Mouse (Mus musculus) hindbrain, embryonic 15.5 days (tissue): ENCODE measurements at regions not wholly inside any gene's neighbourhood (a gene's known extent, or its start where the extent isn't known, plus 50 kb on each side); places are given as distances from the start of the nearest gene placed in this dataset.

Experiments used
- ATAC-seq: fragments of 200-750 bp; cut with Nextera tagmentation; 2 replicates; pipeline ENCODE4 v1.8.0; 2017; ENCODE audit warnings: low read depth, moderate number of reproducible peaks, moderate TSS enrichment; ENCODE audit not compliant: low FRiP score
- H3K27ac ChIP-seq: fragments of 300-500 bp; sonication (generic); replicated peaks from 2 replicates; pipeline ENCODE4 v1.5.1; 2015; ENCODE audit warnings: mild to moderate bottlenecking, inconsistent platforms
- H3K27me3 ChIP-seq: fragments of 300-500 bp; sonication (generic); 2 replicates; pipeline ENCODE4 v1.6.1; 2015; ENCODE audit warnings: control low read depth, inconsistent platforms
- H3K36me3 ChIP-seq: fragments of 300-500 bp; sonication (generic); 2 replicates; pipeline ENCODE4 v1.6.1; 2015; ENCODE audit warnings: control low read depth, inconsistent platforms
- H3K4me1 ChIP-seq: fragments of 300-500 bp; sonication (generic); replicated peaks from 2 replicates; pipeline ENCODE4 v1.6.1; 2015; ENCODE audit warnings: control low read depth, inconsistent platforms
- H3K4me2 ChIP-seq: fragments of 300-500 bp; sonication (generic); 2 replicates; pipeline ENCODE4 v1.6.1; 2015; ENCODE audit warnings: moderate library complexity, mild to moderate bottlenecking, inconsistent platforms
- H3K4me3 ChIP-seq: fragments of 300-500 bp; sonication (generic); 2 replicates; pipeline ENCODE4 v1.5.1; 2015; ENCODE audit warnings: mild to moderate bottlenecking, inconsistent platforms
- H3K9ac ChIP-seq: fragments of 300-500 bp; sonication (generic); 2 replicates; pipeline ENCODE4 v1.6.1; 2015; ENCODE audit warnings: inconsistent platforms
- H3K9me3 ChIP-seq: fragments of 300-500 bp; sonication (generic); 2 replicates; pipeline ENCODE4 v1.6.1; 2016; ENCODE audit warnings: control low read depth, inconsistent platforms
- WGBS: fragments of 180-500 bp; shearing (Covaris S2); methylation state at CpG from one replicate; pipeline ENCODE4 v1.1.7; 2015; 5-methylcytosine and 5-hydroxymethylcytosine counted together

GRCm38 (mm10) chr13:46098131-46098530 lies 133.3 kb upstream of the Atxn1 start:
- H3K27ac ChIP-seq = no peak overlapping the region
- no peak overlapping the region for H3K4me3 ChIP-seq
- peaks cover 8% of the 10 kb centered on the region; the same call in 1 of the 2 replicates for H3K4me1 ChIP-seq
- WGBS = 78% methylated on average over 7 of the region's 7 CpGs
- H3K27me3 ChIP-seq = no peaks in the 10 kb centered on the region
- no peak overlapping the region for H3K9ac ChIP-seq
- ATAC-seq = no peak
- H3K9me3 ChIP-seq = no peaks in the 10 kb centered on the region
- no peaks in the 10 kb centered on the region for H3K36me3 ChIP-seq
- H3K4me2 ChIP-seq = no peak overlapping the region

DNA sequence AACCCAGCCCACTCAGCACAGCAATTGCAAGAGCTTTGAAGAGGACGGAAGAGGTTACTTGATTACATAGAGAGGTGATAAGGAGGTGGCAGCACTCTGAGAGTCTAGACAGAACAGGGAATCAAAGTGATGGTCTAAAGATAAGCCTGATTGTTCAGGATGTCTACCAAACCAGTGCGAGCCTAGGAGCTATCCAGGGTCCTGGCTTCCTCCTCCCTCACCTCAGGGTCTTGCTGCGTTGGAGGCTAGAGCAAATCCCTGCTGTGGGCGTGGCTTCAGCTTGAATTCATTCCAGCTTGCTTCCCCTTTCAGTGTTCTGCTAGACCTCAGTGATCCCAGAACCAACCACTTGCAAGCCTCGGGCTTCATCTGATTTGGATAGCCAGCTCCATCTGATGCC lies 132.2 kb upstream of the Atxn1 start:
- Histone ChIP-seq H3K27ac (no peak overlapping the region), H3K9ac (no peak overlapping the region), H3K4me1 (peaks cover 8% of the 10 kb centered on the region; the same call in 1 of the 2 replicates), H3K4me2 (no peak overlapping the region), H3K9me3 (no peaks in the 10 kb centered on the region), H3K36me3 (no peaks in the 10 kb centered on the region), H3K27me3 (no peaks in the 10 kb centered on the region), H3K4me3 (no peak overlapping the region)
- no peak for ATAC-seq
- WGBS = 9% methylated on average over 5 of the region's 5 CpGs

DNA sequence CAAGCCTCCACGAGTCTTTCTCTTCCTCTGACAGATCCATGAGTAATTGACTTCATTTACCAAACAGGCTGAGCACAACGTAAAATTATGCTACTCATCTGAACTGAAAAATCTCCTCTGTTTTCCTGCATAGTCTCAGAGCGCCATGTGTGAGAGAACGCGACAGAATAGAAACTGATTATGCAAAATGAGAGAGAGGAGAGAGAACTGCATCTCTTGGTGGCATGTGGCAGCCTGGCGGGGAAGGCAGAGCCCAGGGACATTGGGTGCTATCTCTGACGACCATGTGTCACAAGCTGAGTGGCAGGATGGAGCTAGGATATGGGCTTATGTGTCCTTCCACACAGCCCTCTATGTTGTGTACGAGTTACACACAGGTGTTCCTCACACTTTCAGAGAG lies 131.6 kb upstream of the Atxn1 start:
- no peak overlapping the region for H3K4me2 ChIP-seq
- no peaks in the 10 kb centered on the region for H3K36me3 ChIP-seq
- no peak for ATAC-seq
- no peaks in the 10 kb centered on the region for H3K27me3 ChIP-seq
- peaks cover 8% of the 10 kb centered on the region; the same call in 1 of the 2 replicates for H3K4me1 ChIP-seq
- no peaks in the 10 kb centered on the region for H3K9me3 ChIP-seq
- no peak overlapping the region for H3K27ac ChIP-seq
- H3K4me3 ChIP-seq = no peak overlapping the region
- WGBS = 50% methylated on average over 8 of the region's 8 CpGs
- no peak overlapping the region for H3K9ac ChIP-seq

GRCm38 (mm10) chr13:46092787-46093186 lies 128.0 kb upstream of the Atxn1 start:
- H3K9me3 ChIP-seq = no peaks in the 10 kb centered on the region
- 95% methylated on average over 3 of the region's 3 CpGs for WGBS
- ATAC-seq = no peak
- H3K4me1 ChIP-seq = peaks cover 8% of the 10 kb centered on the region; the same call in 1 of the 2 replicates
- H3K9ac ChIP-seq = no peak overlapping the region
- H3K4me3 ChIP-seq = no peak overlapping the region
- no peaks in the 10 kb centered on the region for H3K36me3 ChIP-seq
- no peaks in the 10 kb centered on the region for H3K27me3 ChIP-seq
- no peak overlapping the region for H3K4me2 ChIP-seq
- H3K27ac ChIP-seq = no peak overlapping the region

GRCm38 (mm10) chr13:46091109-46091508 lies 126.3 kb upstream of the Atxn1 start:
- 86% methylated on average over 5 of the region's 5 CpGs for WGBS
- no peaks in the 10 kb centered on the region for H3K36me3 ChIP-seq
- no peak overlapping the region for H3K27ac ChIP-seq
- H3K4me3 ChIP-seq = no peak overlapping the region
- ATAC-seq = no peak
- H3K27me3 ChIP-seq = no peaks in the 10 kb centered on the region
- no peak overlapping the region for H3K4me2 ChIP-seq
- no peaks in the 10 kb centered on the region for H3K9me3 ChIP-seq
- H3K4me1 ChIP-seq = no peaks in the 10 kb centered on the region
- H3K9ac ChIP-seq = no peak overlapping the region

DNA sequence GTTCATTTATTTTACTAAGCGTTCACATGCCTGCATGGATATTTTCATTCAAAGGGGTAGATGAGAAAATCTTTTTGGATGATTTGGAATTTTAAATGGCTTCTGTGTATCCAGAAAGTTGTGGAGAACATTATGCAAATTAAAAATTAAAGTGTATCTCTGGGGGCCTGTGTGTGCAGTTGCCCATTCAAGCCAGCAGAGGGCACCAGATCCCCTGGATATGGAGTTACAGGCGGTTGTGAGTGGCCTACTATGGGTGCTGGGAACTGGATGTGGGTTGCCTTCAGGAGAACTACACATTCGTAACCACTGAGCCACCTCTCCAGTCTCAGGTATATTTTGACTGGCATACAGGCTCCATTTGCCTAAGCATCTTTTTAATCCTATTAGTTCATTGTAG lies 123.4 kb upstream of the Atxn1 start:
- Histone ChIP-seq H3K27ac (no peak overlapping the region), H3K4me3 (no peak overlapping the region), H3K9me3 (no peaks in the 10 kb centered on the region), H3K4me2 (no peak overlapping the region), H3K36me3 (no peaks in the 10 kb centered on the region), H3K4me1 (no peaks in the 10 kb centered on the region), H3K9ac (no peak overlapping the region), H3K27me3 (no peaks in the 10 kb centered on the region)
- no peak for ATAC-seq
- 94% methylated on average over 3 of the region's 3 CpGs for WGBS

DNA sequence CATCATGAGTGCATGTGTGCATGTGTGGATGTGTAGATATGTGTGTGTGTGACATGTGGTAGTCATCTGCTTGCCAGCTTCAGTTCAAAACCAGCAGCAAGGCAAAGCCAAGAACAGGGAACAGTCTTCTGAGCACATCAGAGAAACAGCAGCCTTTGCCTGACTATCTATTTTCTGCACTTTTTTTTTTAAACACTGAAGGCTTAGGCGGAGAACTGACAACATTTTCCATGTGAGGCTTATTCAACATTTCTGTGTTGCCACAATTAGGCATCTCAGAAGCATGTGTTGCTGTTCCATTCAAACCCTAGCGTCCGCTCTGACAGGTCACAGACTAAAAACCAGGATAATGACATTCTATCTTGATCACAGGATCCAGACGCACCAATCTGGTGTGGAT lies 122.9 kb upstream of the Atxn1 start:
- ATAC-seq = no peak
- H3K27ac ChIP-seq = no peak overlapping the region
- no peaks in the 10 kb centered on the region for H3K36me3 ChIP-seq
- H3K27me3 ChIP-seq = no peaks in the 10 kb centered on the region
- H3K4me3 ChIP-seq = no peak overlapping the region
- no peak overlapping the region for H3K9ac ChIP-seq
- no peaks in the 10 kb centered on the region for H3K9me3 ChIP-seq
- no peak overlapping the region for H3K4me2 ChIP-seq
- 85% methylated on average over 4 of the region's 4 CpGs for WGBS
- no peaks in the 10 kb centered on the region for H3K4me1 ChIP-seq

DNA sequence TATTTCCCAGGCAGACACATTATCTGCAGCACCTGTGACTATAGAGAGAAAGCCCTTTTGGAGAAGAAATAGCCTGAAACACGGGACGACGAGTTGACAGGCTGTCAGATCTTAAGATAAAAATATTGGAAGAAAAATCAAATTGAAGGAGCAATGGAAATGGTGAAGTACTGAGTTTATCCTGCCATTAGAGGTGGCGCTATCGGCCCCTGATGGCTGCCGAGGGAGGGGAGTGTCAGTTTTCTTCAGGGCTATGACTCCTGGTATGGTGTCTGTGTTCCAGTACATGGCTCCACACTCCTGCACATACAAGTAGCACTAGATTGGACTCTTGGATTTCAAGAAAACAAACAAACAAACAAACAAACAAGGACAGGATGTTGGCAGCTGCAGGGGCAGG lies 112.1 kb upstream of the Atxn1 start:
- no peak for ATAC-seq
- no peaks in the 10 kb centered on the region for H3K4me1 ChIP-seq
- no peak overlapping the region for H3K9ac ChIP-seq
- H3K4me3 ChIP-seq = no peak overlapping the region
- H3K9me3 ChIP-seq = no peaks in the 10 kb centered on the region
- WGBS = 85% methylated on average over 6 of the region's 6 CpGs
- H3K4me2 ChIP-seq = no peak overlapping the region
- H3K27me3 ChIP-seq = no peaks in the 10 kb centered on the region
- no peaks in the 10 kb centered on the region for H3K36me3 ChIP-seq
- no peak overlapping the region for H3K27ac ChIP-seq

DNA sequence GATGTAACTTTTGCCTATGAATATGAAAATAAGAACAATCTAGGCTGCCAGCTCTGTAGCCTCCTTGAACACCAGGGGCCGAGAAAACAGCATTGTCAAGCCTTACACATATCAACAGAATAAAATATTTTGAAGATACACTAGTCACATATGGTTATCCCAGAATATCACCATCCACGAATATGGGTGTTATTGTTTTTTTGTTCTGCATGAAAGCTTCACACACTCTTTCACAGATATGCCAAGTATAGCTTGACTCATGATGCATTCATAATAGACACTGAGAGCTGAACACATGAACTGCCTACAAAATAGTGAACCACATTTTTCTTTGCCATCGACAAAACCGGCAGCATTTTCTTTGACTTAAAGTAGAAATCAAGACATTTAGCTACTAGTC lies 106.9 kb upstream of the Atxn1 start:
- no peaks in the 10 kb centered on the region for H3K4me1 ChIP-seq
- no peak overlapping the region for H3K27ac ChIP-seq
- no peak for ATAC-seq
- H3K27me3 ChIP-seq = no peaks in the 10 kb centered on the region
- no peak overlapping the region for H3K4me3 ChIP-seq
- H3K9ac ChIP-seq = no peak overlapping the region
- no peaks in the 10 kb centered on the region for H3K36me3 ChIP-seq
- no peak overlapping the region for H3K4me2 ChIP-seq
- no peaks in the 10 kb centered on the region for H3K9me3 ChIP-seq
- WGBS = 91% methylated on average over 4 of the region's 4 CpGs

- WGBS = 53% methylated on average over 3 of the region's 3 CpGs
- no peak overlapping the region for H3K27ac ChIP-seq
- no peak for ATAC-seq
- no peaks in the 10 kb centered on the region for H3K36me3 ChIP-seq
- no peaks in the 10 kb centered on the region for H3K9me3 ChIP-seq
- H3K4me2 ChIP-seq = no peak overlapping the region
- no peak overlapping the region for H3K9ac ChIP-seq
- no peaks in the 10 kb centered on the region for H3K4me1 ChIP-seq
- H3K27me3 ChIP-seq = no peaks in the 10 kb centered on the region
- H3K4me3 ChIP-seq = no peak overlapping the region
These were observed 104.8 kb upstream of the Atxn1 start for GRCm38 (mm10) chr13:46069571-46069970.

GRCm38 (mm10) chr13:46062758-46063157 lies 98.0 kb upstream of the Atxn1 start:
- WGBS = 92% methylated on average over 7 of the region's 7 CpGs
- Histone ChIP-seq H3K9me3 (no peaks in the 10 kb centered on the region), H3K4me2 (no peak overlapping the region), H3K4me1 (no peaks in the 10 kb centered on the region), H3K36me3 (no peaks in the 10 kb centered on the region), H3K9ac (no peak overlapping the region), H3K27ac (no peak overlapping the region), H3K4me3 (no peak overlapping the region), H3K27me3 (no peaks in the 10 kb centered on the region)
- ATAC-seq = no peak

- H3K9me3 ChIP-seq = no peaks in the 10 kb centered on the region
- no peak for ATAC-seq
- no peaks in the 10 kb centered on the region for H3K27me3 ChIP-seq
- H3K4me2 ChIP-seq = no peak overlapping the region
- no peak overlapping the region for H3K4me3 ChIP-seq
- no peaks in the 10 kb centered on the region for H3K4me1 ChIP-seq
- WGBS = 73% methylated on average over 14 of the region's 14 CpGs
- H3K36me3 ChIP-seq = no peaks in the 10 kb centered on the region
- no peak overlapping the region for H3K9ac ChIP-seq
- no peak overlapping the region for H3K27ac ChIP-seq
These were observed 95.1 kb upstream of the Atxn1 start for GRCm38 (mm10) chr13:46059870-46060269.

GRCm38 (mm10) chr13:46058862-46059261 lies 94.1 kb upstream of the Atxn1 start:
- 68% methylated on average over 7 of the region's 7 CpGs for WGBS
- H3K27me3 ChIP-seq = no peaks in the 10 kb centered on the region
- no peak overlapping the region for H3K27ac ChIP-seq
- no peaks in the 10 kb centered on the region for H3K4me1 ChIP-seq
- no peak overlapping the region for H3K9ac ChIP-seq
- H3K4me3 ChIP-seq = no peak overlapping the region
- H3K4me2 ChIP-seq = no peak overlapping the region
- no peak for ATAC-seq
- no peaks in the 10 kb centered on the region for H3K36me3 ChIP-seq
- no peaks in the 10 kb centered on the region for H3K9me3 ChIP-seq
